Mouse (Mus musculus) brain, embryonic 14.5 days (tissue): ENCODE measurements around the gene 1110004F10Rik.

ENCODE experiments used
- CTCF ChIP-seq: fragments of 200-500 bp; IDR thresholded peaks from 2 replicates; pipeline ENCODE4 v1.5.1; 2012; ENCODE audit warnings: inconsistent platforms, mild to moderate bottlenecking, moderate library complexity, borderline replicate concordance; ENCODE audit not compliant: insufficient read depth, insufficient read length; ENCODE audit errors: extremely low read depth
- POLR2A ChIP-seq: fragments of 200-500 bp; IDR thresholded peaks from 2 replicates; pipeline ENCODE4 v1.6.1; 2012; ENCODE audit warnings: mild to moderate bottlenecking, inconsistent platforms, borderline replicate concordance; ENCODE audit not compliant: poor library complexity, insufficient read depth, insufficient read length, severe bottlenecking; ENCODE audit errors: extremely low read depth

GRCm38 (mm10) chr7:116036591-116037555, 2.3 kb upstream of the 1110004F10Rik start:
- TF ChIP-seq POLR2A (no peak), CTCF (no peak)
